Mouse (Mus musculus) embryo, embryonic 11.5 days (tissue): ENCODE data around the gene Slc12a4.
"Not testable (repeated sequence)": the region's sequence is repeated elsewhere in the genome, so short reads cannot be mapped to it uniquely, and the experiment has no call there.

ENCODE experiments used
- DNase-seq: peaks from one replicate; pipeline ENCODE4 v3.0.0-alpha.2; 2012; ENCODE audit warnings: low read depth, low spot score

Gene Slc12a4

DNA sequence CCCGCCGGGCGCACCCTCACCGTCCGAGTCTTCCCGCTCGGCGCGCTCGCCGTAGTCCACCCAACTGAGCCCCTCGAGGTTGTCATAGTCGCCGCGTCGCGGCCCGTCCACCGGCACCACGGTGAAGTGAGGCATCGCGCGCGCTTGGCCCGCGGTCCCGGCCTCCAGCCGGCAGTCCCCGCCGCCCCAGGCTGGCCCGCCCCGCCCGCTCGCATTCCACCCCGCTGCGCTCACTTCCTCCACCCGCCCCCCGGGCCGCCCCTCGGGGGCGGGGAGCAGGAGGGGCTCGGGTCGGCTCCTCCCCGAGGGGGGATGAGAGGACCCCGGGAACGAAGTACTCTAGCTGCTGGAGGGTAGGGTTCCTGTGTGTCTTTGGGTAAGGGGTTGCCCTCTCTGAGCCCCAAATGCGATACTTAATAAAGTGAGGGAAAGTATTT is at the start of gene Slc12a4:
Gene Slc12a4 (minus strand): TSS at position 193 of the 437 bp plus-strand sequence.
- DNase-seq, result peak; percentile 69

DNA sequence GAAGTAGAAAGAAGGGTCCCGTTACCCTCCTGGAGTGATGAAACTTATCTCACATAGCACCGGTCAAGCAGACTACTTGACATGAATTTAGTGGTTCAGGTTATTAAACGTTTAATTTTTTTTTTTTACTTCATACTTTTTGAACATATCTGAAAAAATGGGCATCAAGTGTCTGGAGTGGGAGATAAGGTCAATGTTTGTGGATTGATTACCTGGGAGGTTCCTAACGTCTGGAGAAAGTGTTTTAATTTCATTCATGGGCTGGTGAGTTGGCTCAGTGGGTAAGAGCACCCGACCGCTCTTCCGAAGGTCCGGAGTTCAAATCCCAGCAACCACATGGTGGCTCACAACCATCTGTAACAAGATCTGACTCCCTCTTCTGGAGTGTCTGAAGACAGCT is 46.3 kb upstream of the Slc12a4 start:
- not testable (repeated sequence) for DNase-seq

DNA sequence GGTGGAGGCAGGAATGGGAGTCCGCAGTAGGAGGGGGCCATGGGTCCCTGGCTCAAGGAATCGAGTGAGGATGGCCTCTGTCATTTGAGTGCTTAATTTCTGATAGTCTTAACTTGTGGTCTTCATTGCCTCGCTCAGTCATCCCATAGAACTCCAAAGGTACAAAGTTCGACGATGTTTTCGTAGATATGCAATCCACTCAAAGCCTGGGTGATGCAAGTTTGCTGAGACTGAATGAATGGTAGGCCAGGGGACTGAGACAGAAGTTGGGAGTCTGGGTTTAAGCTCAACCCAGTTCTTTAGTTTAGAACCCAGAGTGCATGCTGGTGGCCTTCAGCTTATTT is 45.7 kb upstream of the Slc12a4 start, which contains the start of gene Ddx28:
Gene Ddx28 (minus strand): TSS at position 240 of the 344 bp plus-strand sequence.
- no peak for DNase-seq

DNA sequence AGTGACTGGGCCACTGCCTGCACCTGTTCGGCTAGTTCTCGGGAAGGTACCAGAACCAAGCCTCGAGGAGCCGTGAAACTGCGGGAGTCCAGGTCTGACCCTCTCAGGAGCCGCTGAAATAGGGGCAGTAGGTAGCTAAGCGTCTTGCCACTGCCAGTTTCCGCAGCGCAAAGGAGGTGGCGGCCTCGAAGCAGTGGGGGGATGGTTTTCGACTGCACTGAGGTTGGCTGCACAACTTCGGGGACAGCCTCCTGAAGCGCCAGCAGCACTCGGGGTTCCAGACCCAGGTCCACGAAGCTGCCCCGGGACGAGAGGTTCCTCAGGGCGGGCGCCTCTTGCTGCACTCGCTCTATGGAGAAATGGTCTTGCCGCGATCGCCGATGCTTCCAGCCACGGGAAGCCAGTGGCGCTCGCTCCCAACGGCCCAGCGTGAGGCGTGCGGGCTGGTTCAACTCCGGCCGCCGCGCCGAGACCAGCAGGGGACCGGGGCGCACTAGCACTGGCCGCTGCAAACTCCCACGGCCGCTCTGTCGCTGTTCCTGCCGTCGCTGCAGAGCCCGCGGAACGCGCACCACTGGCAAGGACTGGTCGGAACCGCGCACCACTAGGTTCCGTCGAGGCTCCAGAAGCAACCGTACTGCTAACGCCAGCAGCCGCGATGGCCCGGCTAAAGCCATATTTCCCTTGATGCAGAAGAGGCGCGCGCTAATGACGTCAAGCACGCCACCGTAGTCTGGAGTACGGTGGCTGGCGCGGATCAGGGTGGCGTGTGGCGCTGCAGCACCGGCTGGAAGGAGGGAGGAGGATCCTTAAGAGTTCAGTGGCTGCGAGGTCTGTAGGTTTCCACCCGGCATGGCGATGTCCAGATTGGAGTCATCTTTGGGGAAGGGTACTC is 45.1 kb upstream of the Slc12a4 start:
- peak; percentile 90 for DNase-seq

DNA sequence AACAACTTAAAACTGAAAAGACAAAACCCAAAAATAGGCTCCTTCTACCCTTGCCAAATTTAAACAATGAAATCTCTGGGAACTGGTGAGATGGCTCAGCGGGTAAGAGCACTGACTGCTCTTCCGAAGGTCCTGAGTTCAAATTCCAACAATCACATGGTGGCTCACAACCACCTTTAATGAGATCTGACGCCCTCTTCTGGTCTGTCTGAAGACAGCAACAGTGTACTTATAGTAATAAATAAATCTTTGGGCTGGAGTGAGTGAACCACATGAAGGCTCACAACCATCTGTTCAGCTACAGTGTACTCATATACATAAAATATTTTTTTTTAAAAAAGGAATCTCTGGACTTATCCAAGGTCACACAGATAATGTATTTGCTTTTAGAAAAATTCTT is 42.0 kb upstream of the Slc12a4 start:
- not testable (repeated sequence) for DNase-seq

DNA sequence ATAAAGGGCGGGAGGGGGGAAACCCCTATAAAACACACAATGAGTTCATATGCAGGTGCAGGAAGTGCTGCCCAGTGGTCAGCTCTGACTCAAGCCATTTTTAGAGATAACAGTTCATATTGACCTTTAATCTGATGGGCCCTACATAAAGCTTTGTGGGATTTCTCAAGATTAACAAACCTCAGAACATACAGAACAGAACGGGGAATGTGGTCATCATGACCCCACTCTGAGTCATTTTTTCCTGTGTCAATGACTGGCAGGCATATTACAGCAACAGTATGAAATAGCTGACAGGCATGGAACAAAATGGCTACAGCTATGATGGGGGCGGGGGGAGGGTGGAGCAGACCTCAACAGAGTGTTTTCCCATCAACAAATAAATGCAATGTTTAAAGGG is 41.2 kb upstream of the Slc12a4 start:
- no peak for DNase-seq

DNA sequence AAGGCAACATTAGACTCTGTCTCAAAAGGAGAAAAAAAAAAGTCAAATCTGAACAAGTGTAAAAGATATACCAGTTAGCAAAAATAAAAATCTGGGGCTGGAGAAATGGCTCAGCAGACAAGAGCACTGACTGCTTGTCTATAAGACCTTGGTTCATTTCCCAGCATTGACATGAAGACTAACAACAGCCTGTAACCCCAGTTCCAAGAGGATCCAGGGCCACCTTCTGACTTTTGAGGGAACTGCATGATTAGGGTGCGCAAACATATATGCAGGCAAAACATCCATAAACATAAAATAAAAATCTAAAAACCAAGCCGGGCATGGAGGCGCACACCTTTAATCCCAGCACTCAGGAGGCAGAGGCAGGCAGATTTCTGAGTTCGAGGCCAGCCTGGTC is 40.5 kb upstream of the Slc12a4 start:
- no peak for DNase-seq

DNA sequence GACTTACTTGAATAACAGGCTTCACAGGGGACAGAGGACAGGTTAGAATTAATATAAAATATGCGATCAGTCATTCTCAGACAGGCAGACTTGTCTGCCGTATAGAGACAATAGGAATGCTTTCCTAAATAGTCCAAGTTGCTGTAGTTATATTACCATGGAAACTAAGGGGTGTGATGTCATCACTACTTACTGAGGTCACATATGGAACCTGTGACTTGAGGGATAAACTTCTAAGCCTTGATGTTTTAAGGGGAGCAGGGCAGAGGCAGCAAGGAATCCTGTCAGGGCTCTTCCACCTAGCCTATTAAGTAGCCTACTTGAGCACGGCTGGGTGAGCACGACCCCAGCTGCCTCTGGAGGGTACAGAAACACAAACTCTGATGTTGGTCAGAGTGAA is 40.0 kb upstream of the Slc12a4 start, which contains the start of gene Dpep2nb:
Gene Dpep2nb (minus strand): TSS at position 101 of the 400 bp plus-strand sequence.
- DNase-seq, result no peak

DNA sequence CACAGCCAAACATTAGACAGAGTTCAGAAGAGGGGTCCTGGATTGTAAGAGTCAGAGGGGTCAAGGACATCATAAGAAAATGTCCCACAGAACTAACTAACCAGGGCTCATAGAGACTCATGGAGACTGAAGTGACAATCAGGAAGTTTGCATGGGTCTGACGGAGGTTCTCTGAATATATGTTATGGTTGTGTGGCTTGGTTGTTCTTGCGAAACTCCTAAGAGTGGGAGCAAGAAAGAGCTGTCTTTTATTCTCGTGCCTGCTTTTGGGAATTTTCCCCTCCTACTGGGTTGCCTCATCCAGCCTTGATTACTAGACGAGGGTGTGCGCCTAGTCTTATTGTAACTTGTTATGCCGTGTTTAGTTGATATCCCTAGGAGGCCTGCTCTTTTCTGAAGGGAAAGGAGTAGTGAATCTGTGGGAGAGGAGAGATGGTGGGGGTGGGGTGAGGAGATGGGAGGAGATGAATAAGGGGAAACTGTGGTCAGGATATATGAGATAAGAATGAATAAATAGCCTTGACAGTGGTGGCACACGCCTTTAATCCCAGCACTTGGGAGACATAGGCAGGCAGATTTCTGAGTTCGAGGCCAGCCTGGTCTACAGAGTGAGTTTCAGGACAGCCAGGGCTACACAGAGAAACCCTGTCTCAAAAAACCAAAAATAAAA is 38.8 kb upstream of the Slc12a4 start:
- DNase-seq, result no peak

DNA sequence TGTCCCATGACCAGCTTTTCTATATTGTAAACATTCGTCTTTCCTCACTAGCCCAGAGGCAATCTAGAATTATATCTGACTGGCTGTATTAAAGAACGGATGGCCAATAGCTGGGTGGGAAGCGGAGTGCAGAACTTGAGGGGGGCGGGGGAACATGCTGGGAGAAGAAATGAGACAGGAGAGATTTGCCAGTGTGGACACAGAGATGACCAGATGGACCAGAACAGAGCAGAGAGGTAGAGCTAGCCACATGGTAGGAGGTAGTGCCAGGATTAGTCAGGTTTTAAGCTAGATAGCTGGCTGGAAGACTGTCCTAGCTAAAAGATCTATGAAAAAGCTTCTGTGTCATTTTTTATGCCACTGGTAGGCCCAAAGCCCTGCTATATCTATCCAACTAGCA is 36.0 kb upstream of the Slc12a4 start:
- no peak for DNase-seq

DNA sequence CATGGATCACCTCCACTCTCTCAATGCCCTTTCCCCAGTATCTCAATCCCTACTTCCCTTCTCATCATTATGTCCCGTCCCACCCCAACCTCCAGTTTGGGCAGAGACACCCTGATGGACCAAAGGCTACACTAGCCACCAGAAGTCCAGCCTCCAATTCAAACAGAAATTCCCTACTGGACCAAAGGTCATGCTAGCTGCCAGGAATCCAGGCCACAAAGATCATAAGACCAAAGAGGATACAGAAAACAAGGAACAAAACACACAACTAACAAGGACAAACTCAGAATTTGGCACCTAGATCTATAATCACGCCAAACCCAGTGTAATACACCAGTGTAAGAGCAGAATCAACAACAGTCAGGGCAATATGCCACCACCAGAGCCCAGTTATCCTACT is 33.1 kb upstream of the Slc12a4 start:
- DNase-seq, result no peak

DNA sequence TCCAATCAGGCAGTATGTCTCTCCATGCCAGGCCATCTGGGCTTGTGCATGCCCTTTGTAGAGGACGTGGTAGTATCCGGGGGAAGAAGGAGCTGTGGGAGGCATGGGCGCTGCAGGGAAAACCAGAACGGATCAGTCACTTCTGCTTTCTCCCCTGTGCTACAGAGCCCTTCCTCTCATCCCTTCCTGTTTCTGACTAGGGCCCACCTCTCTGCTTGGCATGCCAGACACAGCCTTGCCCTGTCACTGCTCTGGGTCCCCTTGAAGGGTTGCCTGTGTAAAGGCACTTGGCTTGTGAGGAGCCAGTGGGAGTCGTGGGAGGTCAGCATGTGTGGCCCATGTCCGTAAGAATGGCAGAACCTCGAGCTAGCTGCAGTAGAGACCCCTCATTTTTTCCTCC is 30.5 kb upstream of the Slc12a4 start:
- DNase-seq, result no peak

DNA sequence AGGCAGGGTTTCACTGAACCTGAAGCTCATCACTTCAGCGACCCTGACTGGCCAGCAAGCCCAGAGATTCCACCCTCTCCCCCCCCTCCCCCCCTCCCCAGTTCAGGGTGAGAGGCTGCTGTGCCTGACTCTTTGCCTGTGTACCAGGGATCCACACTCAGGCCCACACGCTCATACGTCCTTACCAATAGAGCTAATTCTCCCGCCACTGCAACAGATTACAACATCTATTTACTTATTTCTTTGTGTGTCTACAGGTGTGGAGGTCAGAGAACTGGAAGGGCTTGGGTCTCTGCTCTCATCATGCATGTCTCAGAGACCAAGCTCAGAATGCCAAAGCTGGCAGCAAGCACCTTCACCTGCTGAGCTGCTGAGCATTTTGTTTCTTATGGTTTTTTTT is 27.3 kb upstream of the Slc12a4 start:
- DNase-seq, result no peak

DNA sequence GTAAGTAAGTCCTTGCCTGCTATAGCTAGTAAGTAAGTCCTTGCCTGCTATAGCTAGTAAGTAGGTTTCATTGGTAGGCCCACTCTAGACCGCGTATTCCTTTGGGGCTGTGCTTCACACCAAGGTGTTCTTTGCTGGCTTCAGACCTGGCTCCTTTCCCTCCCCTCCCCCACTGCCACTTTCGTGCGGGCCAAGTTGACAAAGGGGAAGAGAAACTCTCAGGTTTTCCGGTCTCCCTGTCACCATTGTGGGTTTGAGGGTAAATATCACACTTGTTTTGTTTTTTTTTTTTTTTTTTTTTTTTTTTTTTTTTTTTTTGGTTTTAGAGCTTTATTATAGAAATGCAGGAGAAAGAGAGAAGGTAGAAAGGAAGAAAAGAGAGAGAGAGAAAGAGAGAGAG is 26.6 kb upstream of the Slc12a4 start:
- no peak for DNase-seq

DNA sequence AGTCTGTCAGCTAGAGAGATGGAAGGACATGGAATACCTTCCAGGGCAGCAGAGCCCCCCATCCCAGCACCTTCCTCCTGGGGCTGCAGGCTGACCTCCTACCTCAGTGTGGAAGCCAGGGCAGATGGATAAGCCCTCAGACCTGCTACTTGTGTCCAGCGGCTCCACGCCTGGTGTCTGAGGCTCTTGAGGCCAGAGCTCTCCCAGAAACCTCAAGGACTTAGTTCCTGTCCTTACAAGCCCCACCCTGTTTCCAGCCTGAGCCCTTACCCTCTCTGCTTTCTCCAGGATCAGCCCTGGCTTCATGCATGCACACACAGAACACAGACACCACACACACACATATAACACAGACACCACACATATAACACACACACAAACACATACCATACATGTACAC is 25.6 kb upstream of the Slc12a4 start:
- no peak for DNase-seq

DNA sequence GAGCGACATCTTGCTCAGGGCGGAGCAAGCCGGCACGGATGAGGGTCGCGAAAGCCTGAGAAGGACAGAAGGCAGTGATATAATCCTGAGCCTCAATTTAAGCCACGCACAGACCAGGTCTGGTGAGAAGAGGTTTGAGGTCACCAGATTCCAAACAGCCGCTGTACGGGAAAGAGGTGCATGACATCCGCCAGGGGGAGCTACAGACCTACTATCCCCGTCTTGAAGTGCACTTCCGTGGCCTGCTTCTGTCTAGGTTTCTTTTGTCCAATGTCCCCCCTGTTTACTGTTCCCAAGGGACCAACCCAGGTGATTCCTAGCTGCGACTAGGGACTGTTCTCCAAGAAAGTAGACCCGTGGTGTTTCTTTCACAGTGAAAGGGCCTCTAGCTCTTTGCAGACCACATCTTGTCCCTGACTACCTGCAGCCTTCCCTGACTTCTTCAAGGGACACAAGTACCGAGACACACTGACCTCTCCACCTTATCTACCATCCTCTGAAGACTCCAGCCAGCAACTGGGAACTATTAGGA is 25.0 kb upstream of the Slc12a4 start, which contains the start of gene Dus2:
Gene Dus2 (plus strand): TSS at position 482 of the 532 bp plus-strand sequence.
- DNase-seq, result peak; percentile 81

DNA sequence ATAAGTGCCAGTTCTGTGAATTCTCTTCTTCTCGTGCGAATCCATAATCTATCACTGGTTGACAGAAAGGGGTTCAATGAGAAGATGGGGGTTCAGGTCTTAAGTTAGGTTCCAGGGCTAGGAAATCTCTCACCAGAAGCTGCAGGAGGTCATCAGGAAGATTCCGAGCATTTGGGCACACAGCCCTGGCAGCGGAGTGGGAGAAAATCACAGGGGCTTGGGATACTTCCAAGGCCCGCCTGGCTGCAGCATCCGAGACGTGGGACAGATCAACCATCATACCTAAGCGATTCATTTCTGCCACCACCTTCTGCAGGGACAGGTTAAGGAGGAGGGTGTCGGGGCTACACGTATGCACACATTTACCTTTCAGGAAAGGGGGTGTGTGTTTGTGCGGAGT is 22.6 kb upstream of the Slc12a4 start:
- no peak for DNase-seq

DNA sequence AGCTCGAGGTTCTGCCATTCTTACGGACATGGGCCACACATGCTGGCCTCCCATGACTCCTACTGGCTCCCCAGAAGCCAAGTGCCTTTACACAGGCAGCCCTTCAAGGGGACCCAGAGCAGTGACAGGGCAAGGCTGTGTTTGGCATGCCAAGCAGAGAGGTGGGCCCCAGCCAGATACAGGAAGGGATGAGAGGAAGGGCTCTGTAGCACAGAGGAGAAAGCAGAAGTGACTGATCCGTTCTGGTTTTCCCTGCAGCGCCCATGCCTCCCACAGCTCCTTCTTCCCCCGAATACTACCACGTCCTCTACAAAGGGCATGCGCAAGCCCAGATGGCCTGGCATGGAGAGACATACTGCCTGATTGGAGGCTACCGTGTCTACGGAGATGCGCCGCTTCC is 17.5 kb upstream of the Slc12a4 start:
- DNase-seq, result not testable (repeated sequence)

DNA sequence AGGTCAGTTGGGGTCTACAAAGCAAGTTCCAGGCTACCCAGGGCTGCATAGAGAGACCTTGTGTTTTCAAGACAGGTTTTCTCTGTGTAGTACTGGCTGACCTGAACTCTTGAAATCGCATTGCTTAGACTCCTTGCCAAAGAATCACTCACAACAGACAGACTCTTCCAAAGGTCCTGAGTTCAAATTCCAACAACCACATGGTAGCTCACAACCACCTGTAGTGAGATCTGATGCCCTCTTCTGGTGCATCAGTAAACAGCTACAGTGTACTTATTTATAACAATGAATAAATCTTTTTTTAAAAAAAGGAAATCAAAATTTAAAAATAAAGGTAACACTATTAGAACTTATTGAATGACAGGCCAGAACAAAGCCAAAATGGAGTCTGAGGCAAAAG is 15.2 kb upstream of the Slc12a4 start:
- no peak for DNase-seq

DNA sequence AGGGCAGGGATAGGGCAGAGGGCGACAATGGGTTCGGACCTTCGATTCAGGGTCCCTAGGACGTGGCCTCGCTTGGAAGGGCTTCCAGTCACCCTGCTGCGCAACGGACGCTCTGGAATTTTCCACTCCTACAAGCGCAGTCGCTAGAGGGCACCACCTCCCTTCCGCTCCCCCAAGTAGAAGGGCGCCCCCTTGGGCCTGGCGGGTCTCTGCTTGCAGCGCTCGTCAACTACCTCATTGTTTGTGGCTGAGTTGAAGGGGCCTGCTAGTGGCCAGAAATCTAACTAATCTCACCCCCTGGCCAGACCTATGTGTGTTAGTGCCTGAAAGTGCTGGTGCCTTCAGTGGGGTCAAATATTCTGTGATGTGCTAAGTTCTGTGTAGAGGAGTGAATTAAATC is 13.4 kb upstream of the Slc12a4 start, which contains the start of gene Dpep3:
Gene Dpep3 (minus strand): TSS at position 105 of the 400 bp plus-strand sequence.
- DNase-seq, result no peak

DNA sequence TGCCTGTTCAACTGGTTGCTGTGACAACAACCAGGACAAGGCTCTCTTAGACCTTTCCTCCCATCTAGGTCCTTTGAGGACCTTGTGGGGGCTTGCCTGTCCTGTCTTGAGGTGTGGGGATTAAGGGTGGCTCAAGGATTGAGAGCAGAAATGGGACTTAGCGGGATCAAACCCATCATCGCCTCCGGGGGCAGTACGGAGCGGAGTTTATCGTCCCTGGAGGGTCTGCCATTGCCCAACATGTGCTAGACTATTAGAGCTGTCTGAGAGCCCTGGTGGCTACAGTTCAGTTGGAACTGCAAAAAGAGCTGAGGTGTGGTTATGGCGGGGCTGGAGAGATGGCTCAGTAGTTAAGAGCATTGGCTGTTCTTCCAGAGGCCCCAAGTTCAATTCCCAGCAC is 9.5 kb upstream of the Slc12a4 start:
- no peak for DNase-seq

DNA sequence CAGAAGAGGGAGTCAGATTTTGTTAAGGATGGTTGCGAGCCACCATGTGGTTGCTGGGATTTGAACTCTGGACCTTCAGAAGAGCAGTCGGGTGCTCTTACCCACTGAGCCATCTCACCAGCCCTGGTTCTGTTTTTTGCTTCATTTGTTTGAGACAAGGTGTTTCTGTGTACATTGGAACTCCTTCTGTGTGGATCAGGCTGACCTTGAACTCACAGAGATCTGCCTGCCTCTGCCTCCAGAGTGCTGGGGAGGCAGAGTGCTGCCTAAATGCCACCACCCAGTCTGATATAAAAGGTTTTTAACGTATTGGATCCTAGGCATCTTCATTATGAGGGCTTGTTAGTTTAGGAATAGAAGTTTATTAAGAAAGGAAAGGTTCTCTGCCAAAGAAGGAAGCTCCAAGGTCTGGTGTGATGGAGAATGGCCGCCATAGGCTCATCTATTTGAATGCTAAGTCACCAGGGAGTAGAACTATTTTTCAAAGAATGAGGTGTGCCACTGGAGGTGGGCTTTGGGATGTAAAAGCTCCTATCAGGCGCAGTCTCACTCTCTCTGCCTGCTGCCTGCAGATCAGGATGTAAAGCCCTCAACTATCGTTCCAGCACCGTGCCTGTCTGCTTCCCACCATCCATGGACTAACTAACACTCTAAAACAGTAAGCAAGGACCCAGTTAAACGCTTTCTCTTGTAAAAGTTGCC is 5.3 kb upstream of the Slc12a4 start:
- no peak for DNase-seq
